Mouse (Mus musculus) spleen, adult 2 months (tissue): ENCODE measurements around the gene Zc3h13.

Experiments
- CTCF ChIP-seq: fragments of 200-500 bp; IDR thresholded peaks from 2 replicates; pipeline ENCODE4 v1.5.1; 2011; ENCODE audit warnings: mild to moderate bottlenecking, inconsistent platforms; ENCODE audit not compliant: insufficient read depth, insufficient read length, insufficient replicate concordance; ENCODE audit errors: extremely low read depth
- POLR2A ChIP-seq: fragments of 200-500 bp; IDR thresholded peaks from 2 replicates; pipeline ENCODE4 v1.6.1; 2011; ENCODE audit warnings: low read depth, low read length, inconsistent platforms

DNA sequence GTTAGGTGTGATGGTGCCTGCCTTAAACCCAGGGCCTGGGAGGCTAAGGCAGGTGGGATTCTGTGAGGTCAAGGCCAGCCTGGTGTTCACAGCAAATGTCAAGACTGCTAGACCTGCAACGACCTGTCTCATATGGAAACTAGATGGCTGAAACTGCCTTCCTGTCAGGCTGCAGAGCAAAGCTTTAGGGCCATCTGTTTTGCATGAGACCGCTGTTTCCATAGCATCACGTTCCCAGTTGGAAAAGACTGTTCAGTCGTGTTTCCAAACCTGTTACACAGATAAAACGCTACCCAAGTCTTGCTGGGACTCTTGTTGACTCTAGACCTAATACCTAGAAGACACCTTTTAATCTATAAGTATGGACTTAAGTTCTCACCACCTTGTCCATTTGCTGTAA lies 61.9 kb downstream of the Zc3h13 start:
- TF ChIP-seq CTCF, result no peak
- TF ChIP-seq POLR2A, result no peak
